Mouse (Mus musculus) forebrain, embryonic 15.5 days (tissue): Measurements from ENCODE around the gene Gm28053. TPM values are rescaled to one million over a fixed set of nuclear protein-coding genes. Genes with fewer than 3 reads are reported as not detected.

Experiments
- ATAC-seq: fragments of 200-750 bp; cut with Nextera tagmentation; replicated peaks from 2 replicates; pipeline ENCODE4 v1.8.0; 2017; ENCODE audit warnings: mild to moderate bottlenecking, moderate TSS enrichment, moderate library complexity
- H3K27ac ChIP-seq: fragments of 300-500 bp; sonication (generic); replicated peaks from 2 replicates; pipeline ENCODE4 v1.5.1; 2015; ENCODE audit warnings: mild to moderate bottlenecking, inconsistent platforms
- H3K27me3 ChIP-seq: fragments of 300-500 bp; sonication (generic); 2 replicates; pipeline ENCODE4 v1.6.1; 2015; ENCODE audit warnings: inconsistent platforms
- H3K36me3 ChIP-seq: fragments of 300-500 bp; sonication (generic); 2 replicates; pipeline ENCODE4 v1.6.1; 2015; ENCODE audit warnings: mild to moderate bottlenecking, inconsistent platforms
- H3K4me1 ChIP-seq: fragments of 300-500 bp; sonication (generic); 2 replicates; pipeline ENCODE4 v1.6.1; 2015; ENCODE audit warnings: inconsistent platforms
- H3K4me2 ChIP-seq: fragments of 300-500 bp; sonication (generic); replicated peaks from 2 replicates; pipeline ENCODE4 v1.6.1; 2015; ENCODE audit warnings: mild to moderate bottlenecking, inconsistent platforms
- H3K4me3 ChIP-seq: fragments of 300-500 bp; sonication (generic); 2 replicates; pipeline ENCODE4 v1.5.1; 2015; ENCODE audit warnings: mild to moderate bottlenecking, inconsistent platforms
- H3K9ac ChIP-seq: fragments of 300-500 bp; sonication (generic); replicated peaks from 2 replicates; pipeline ENCODE4 v1.6.1; 2015; ENCODE audit warnings: mild to moderate bottlenecking, inconsistent platforms
- H3K9me3 ChIP-seq: fragments of 300-500 bp; sonication (generic); 2 replicates; pipeline ENCODE4 v1.6.1; 2016; ENCODE audit warnings: inconsistent platforms
- WGBS: fragments of 180-500 bp; shearing (Covaris S2); methylation state at CpG from one replicate; pipeline ENCODE4 v1.1.7; 2015; ENCODE audit warnings: mixed read lengths; 5-methylcytosine and 5-hydroxymethylcytosine counted together
- polyA plus RNA-seq: library from polyadenylated mRNA; unstranded; fragments of >200 nt; fragmentation: Nextera tagmentation; extraction: Ambion mirVana; gene quantifications from 2 replicates; pipeline ENCODE4 v1.2.1, GENCODE M21; 2015

Gm28053 gene
- polyA plus RNA-seq, 1 experiment from 2014 or later, result not detected

- no peak within 1 kb of the TSS for H3K27ac ChIP-seq
- peaks cover 24% of the 10 kb centered on the region for H3K27me3 ChIP-seq
- no peak within 1 kb of the TSS for H3K4me3 ChIP-seq
- no peak within 1 kb of the TSS for H3K9ac ChIP-seq
- 0 out of 2 replicates have a peak within 1 kb of the TSS, but pooled peaks have one; percentile 6 for H3K4me2 ChIP-seq
- no peaks in the 10 kb centered on the region for H3K9me3 ChIP-seq
- H3K4me1 ChIP-seq, result 0 out of 2 replicates have a peak, but pooled peaks cover 5% of the 10 kb centered on the region
- no peaks in the 10 kb centered on the region for H3K36me3 ChIP-seq
- no peak for ATAC-seq
- 47% methylated on average over 16 of the region's 16 CpGs for WGBS
These were observed 27.8 kb downstream of the Gm28053 start, which contains the start of gene Gimap5 for GRCm38 (mm10) chr6:48745959-48746889. Gene Gimap5, plus strand, starts transcription at chr6:48746197.

GRCm38 (mm10) chr6:48747091-48747966, 28.9 kb downstream of the Gm28053 start:
- Histone ChIP-seq H3K9me3 (no peaks in the 10 kb centered on the region), H3K27me3 (peaks cover 15% of the 10 kb centered on the region), H3K36me3 (no peaks in the 10 kb centered on the region), H3K4me1 (0 out of 2 replicates have a peak, but pooled peaks cover 4% of the 10 kb centered on the region), H3K9ac (no peak overlapping the region), H3K4me3 (no peak overlapping the region), H3K27ac (no peak overlapping the region), H3K4me2 (no peak overlapping the region)
- no peak for ATAC-seq
- 82% methylated on average over 7 of the region's 7 CpGs for WGBS

GRCm38 (mm10) chr6:48763567-48764270, 45.3 kb downstream of the Gm28053 start:
- Histone ChIP-seq H3K4me1 (0 out of 2 replicates have a peak, but pooled peaks cover 2% of the 10 kb centered on the region), H3K4me2 (no peak overlapping the region), H3K9ac (no peak overlapping the region), H3K9me3 (no peaks in the 10 kb centered on the region), H3K27me3 (no peaks in the 10 kb centered on the region), H3K4me3 (no peak overlapping the region), H3K36me3 (no peaks in the 10 kb centered on the region), H3K27ac (no peak overlapping the region)
- no peak for ATAC-seq
- 55% methylated on average over 7 of the region's 7 CpGs for WGBS

GRCm38 (mm10) chr6:48764496-48764895, 46.1 kb downstream of the Gm28053 start:
- ATAC-seq, result no peak
- Histone ChIP-seq H3K4me2 (no peak overlapping the region), H3K4me1 (0 out of 2 replicates have a peak, but pooled peaks cover 2% of the 10 kb centered on the region), H3K36me3 (no peaks in the 10 kb centered on the region), H3K9ac (no peak overlapping the region), H3K4me3 (no peak overlapping the region), H3K27ac (no peak overlapping the region), H3K9me3 (no peaks in the 10 kb centered on the region), H3K27me3 (no peaks in the 10 kb centered on the region)
- WGBS, result 93% methylated on average over 10 of the region's 10 CpGs

- Histone ChIP-seq H3K9ac (no peak overlapping the region), H3K4me2 (no peak overlapping the region), H3K27ac (no peak overlapping the region), H3K4me3 (no peak overlapping the region), H3K27me3 (no peaks in the 10 kb centered on the region), H3K36me3 (no peaks in the 10 kb centered on the region), H3K9me3 (no peaks in the 10 kb centered on the region), H3K4me1 (peaks cover 4% of the 10 kb centered on the region; the same call in 1 of the 2 replicates)
- no peak for ATAC-seq
- WGBS, result 71% methylated on average over 9 of the region's 9 CpGs
These were observed 49.9 kb downstream of the Gm28053 start for GRCm38 (mm10) chr6:48768178-48768869.

- no peaks in the 10 kb centered on the region for H3K36me3 ChIP-seq
- H3K4me2 ChIP-seq, result no peak overlapping the region
- H3K27me3 ChIP-seq, result no peaks in the 10 kb centered on the region
- H3K9ac ChIP-seq, result no peak overlapping the region
- peaks cover 2% of the 10 kb centered on the region; the same call in 1 of the 2 replicates for H3K4me1 ChIP-seq
- no peak overlapping the region for H3K27ac ChIP-seq
- H3K9me3 ChIP-seq, result no peaks in the 10 kb centered on the region
- no peak for ATAC-seq
- H3K4me3 ChIP-seq, result no peak overlapping the region
- WGBS, result 91% methylated on average over 3 of the region's 3 CpGs
These were observed 50.5 kb downstream of the Gm28053 start for GRCm38 (mm10) chr6:48768933-48769332.

- Histone ChIP-seq H3K4me3 (no peak within 1 kb of the TSS), H3K27me3 (no peaks in the 10 kb centered on the region), H3K4me1 (peaks cover 2% of the 10 kb centered on the region; the same call in 1 of the 2 replicates), H3K36me3 (no peaks in the 10 kb centered on the region), H3K27ac (no peak within 1 kb of the TSS), H3K4me2 (no peak within 1 kb of the TSS), H3K9me3 (no peaks in the 10 kb centered on the region), H3K9ac (no peak within 1 kb of the TSS)
- ATAC-seq, result no peak
- 93% methylated on average over 3 of the region's 3 CpGs for WGBS
These were observed 52.3 kb downstream of the Gm28053 start, which contains the start of gene Gimap3 for GRCm38 (mm10) chr6:48770696-48771095. Gene Gimap3, minus strand, starts transcription at chr6:48770851.

GRCm38 (mm10) chr6:48772030-48772429, 53.6 kb downstream of the Gm28053 start:
- Histone ChIP-seq H3K9me3 (no peaks in the 10 kb centered on the region), H3K4me2 (no peak overlapping the region), H3K27me3 (no peaks in the 10 kb centered on the region), H3K4me3 (no peak overlapping the region), H3K36me3 (no peaks in the 10 kb centered on the region), H3K9ac (no peak overlapping the region), H3K27ac (no peak overlapping the region), H3K4me1 (peaks cover 2% of the 10 kb centered on the region; the same call in 1 of the 2 replicates)
- peak; percentile 43; the same call in 1 of the 2 replicates for ATAC-seq
- 12% methylated on average over 8 of the region's 8 CpGs for WGBS

GRCm38 (mm10) chr6:48784406-48784805, 66.0 kb downstream of the Gm28053 start:
- Histone ChIP-seq H3K4me1 (no peaks in the 10 kb centered on the region), H3K9ac (no peak overlapping the region), H3K36me3 (no peaks in the 10 kb centered on the region), H3K4me3 (no peak overlapping the region), H3K9me3 (no peaks in the 10 kb centered on the region), H3K4me2 (no peak overlapping the region), H3K27ac (no peak overlapping the region), H3K27me3 (no peaks in the 10 kb centered on the region)
- ATAC-seq, result no peak
- 83% methylated on average over 1 of the region's 1 CpGs for WGBS

- Histone ChIP-seq H3K36me3 (no peaks in the 10 kb centered on the region), H3K4me2 (no peak overlapping the region), H3K4me1 (no peaks in the 10 kb centered on the region), H3K9me3 (no peaks in the 10 kb centered on the region), H3K27me3 (no peaks in the 10 kb centered on the region), H3K4me3 (no peak overlapping the region), H3K27ac (no peak overlapping the region), H3K9ac (no peak overlapping the region)
- no peak for ATAC-seq
- WGBS, result 81% methylated on average over 1 of the region's 1 CpGs
These were observed 66.8 kb downstream of the Gm28053 start for GRCm38 (mm10) chr6:48785189-48785588.

GRCm38 (mm10) chr6:48785601-48786000, 67.2 kb downstream of the Gm28053 start:
- Histone ChIP-seq H3K4me2 (no peak overlapping the region), H3K27ac (no peak overlapping the region), H3K36me3 (no peaks in the 10 kb centered on the region), H3K4me3 (no peak overlapping the region), H3K9ac (no peak overlapping the region), H3K27me3 (no peaks in the 10 kb centered on the region), H3K4me1 (no peaks in the 10 kb centered on the region), H3K9me3 (no peaks in the 10 kb centered on the region)
- WGBS, result 84% methylated on average over 2 of the region's 2 CpGs
- no peak for ATAC-seq
